Mouse (Mus musculus): ENCODE data around the gene Arf3. TPM values are rescaled to one million over a fixed set of nuclear protein-coding genes. Genes with fewer than 3 reads are reported as not detected.
"Not testable (repeated sequence)": the region's sequence is repeated elsewhere in the genome, so short reads cannot be mapped to it uniquely, and the experiment has no call there.

The Arf3 gene
- polyA plus RNA-seq, 1 experiment from 2014 or later = 11.9 TPM

- Histone ChIP-seq H3K9me3 (replicated peaks) (no peaks in the 10 kb centered on the region), H3K27ac (no peak overlapping the region), H3K27me3 (no peaks in the 10 kb centered on the region), H3K36me3 (peaks cover 7% of the 10 kb centered on the region; the same call in 1 of the 2 replicates), H3K4me1 (replicated peaks) (peaks cover 32% of the 10 kb centered on the region), H3K4me3 (replicated peaks) (no peak overlapping the region), H3K9ac (no peak overlapping the region), H3K4me2 (no peak overlapping the region)
- 78% methylated on average over 2 of the region's 2 CpGs for WGBS (ENCODE audit: insufficient replicate concordance)
- ATAC-seq (ENCODE audit: low read depth) (no peak), DNase-seq (no peak)
These were observed 13.9 kb downstream of the Arf3 start for GRCm38 (mm10) chr15:98749093-98749492.

DNA sequence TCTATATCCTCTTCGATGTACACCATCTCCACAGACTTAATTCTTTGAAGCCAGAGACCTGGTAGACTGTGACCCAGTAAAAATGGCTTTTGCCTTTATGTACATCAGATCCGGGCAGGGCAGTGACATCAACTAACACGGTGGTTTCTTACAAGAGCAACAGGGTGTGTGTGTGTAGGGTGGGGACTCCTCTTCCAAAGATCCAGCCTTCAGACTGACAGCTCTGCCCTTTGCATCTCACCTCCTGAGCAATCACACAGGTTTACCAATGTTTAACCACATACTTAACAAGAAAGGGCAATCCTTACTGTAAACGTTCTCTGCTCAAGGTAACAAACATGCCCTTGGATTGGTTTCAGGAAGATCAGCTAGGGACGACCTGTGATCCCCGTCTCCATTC is 15.7 kb downstream of the Arf3 start:
- no peak for ATAC-seq (ENCODE audit: low read depth)
- H3K36me3 ChIP-seq = peaks cover 9% of the 10 kb centered on the region

GRCm38 (mm10) chr15:98746344-98746965 is 16.6 kb downstream of the Arf3 start:
- H3K4me1 ChIP-seq (replicated peaks) = peaks cover 13% of the 10 kb centered on the region
- no peak for DNase-seq
- WGBS (ENCODE audit: insufficient replicate concordance) = 68% methylated on average over 10 of the region's 10 CpGs
- H3K9ac ChIP-seq = no peak overlapping the region
- no peaks in the 10 kb centered on the region for H3K27me3 ChIP-seq
- H3K4me3 ChIP-seq (replicated peaks) = no peak overlapping the region
- peaks cover 14% of the 10 kb centered on the region for H3K36me3 ChIP-seq
- no peaks in the 10 kb centered on the region for H3K9me3 ChIP-seq (replicated peaks)
- no peak for ATAC-seq (ENCODE audit: low read depth)
- no peak overlapping the region for H3K27ac ChIP-seq
- H3K4me2 ChIP-seq = no peak overlapping the region

More for the DNA sequence above, 15.7 kb downstream of the Arf3 start:
- Histone ChIP-seq H3K4me3 (replicated peaks) (no peak overlapping the region), H3K9ac (no peak overlapping the region), H3K4me2 (no peak overlapping the region), H3K4me1 (replicated peaks) (peaks cover 15% of the 10 kb centered on the region), H3K27ac (no peak overlapping the region), H3K27me3 (no peaks in the 10 kb centered on the region), H3K9me3 (replicated peaks) (no peaks in the 10 kb centered on the region)
- no peak for DNase-seq
- WGBS (ENCODE audit: insufficient replicate concordance) = 70% methylated on average over 6 of the region's 6 CpGs

GRCm38 (mm10) chr15:98743863-98744262 is 19.2 kb downstream of the Arf3 start:
- H3K9ac ChIP-seq; H3K4me2 ChIP-seq; H3K27ac ChIP-seq; ATAC-seq (ENCODE audit: low read depth); H3K4me3 ChIP-seq (replicated peaks); H3K9me3 ChIP-seq (replicated peaks); H3K27me3 ChIP-seq; DNase-seq: not testable (repeated sequence)
- 70% methylated on average over 3 of the region's 3 CpGs for WGBS (ENCODE audit: insufficient replicate concordance)
- Histone ChIP-seq H3K36me3 (peaks cover 35% of the 10 kb centered on the region), H3K4me1 (replicated peaks) (peaks cover 25% of the 10 kb centered on the region)

GRCm38 (mm10) chr15:98742766-98743428 is 20.1 kb downstream of the Arf3 start:
- no peak overlapping the region for H3K27ac ChIP-seq
- ATAC-seq (ENCODE audit: low read depth) (no peak), DNase-seq (no peak)
- H3K9me3 ChIP-seq (replicated peaks) = no peaks in the 10 kb centered on the region
- H3K4me2 ChIP-seq = no peak overlapping the region
- H3K27me3 ChIP-seq = no peaks in the 10 kb centered on the region
- no peak overlapping the region for H3K9ac ChIP-seq
- H3K4me1 ChIP-seq (replicated peaks) = peaks cover 27% of the 10 kb centered on the region
- H3K4me3 ChIP-seq (replicated peaks) = no peak overlapping the region
- 67% methylated on average over 8 of the region's 8 CpGs for WGBS (ENCODE audit: insufficient replicate concordance)
- peaks cover 39% of the 10 kb centered on the region for H3K36me3 ChIP-seq

DNA sequence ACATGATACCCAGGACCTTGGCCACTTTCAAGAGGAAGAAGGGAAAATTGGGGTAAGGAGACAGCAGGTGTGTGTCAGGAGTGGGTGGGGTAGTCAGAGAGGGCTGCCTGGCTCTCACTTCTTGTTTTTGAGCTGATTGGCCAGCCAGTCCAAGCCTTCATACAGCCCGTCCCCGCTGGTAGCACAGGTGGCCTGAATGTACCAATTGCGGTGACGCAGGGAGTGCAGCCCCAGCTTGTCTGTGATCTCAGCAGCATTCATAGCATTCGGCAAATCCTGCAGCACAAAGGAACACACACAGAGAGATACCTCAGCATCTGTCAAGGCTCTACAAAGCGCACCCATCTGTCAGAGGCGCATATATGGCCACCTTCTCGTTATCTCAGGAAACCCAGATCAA is 22.8 kb downstream of the Arf3 start:
- DNase-seq (no peak), ATAC-seq (ENCODE audit: low read depth) (no peak)
- WGBS (ENCODE audit: insufficient replicate concordance) = 84% methylated on average over 8 of the region's 8 CpGs
- Histone ChIP-seq H3K27me3 (no peaks in the 10 kb centered on the region), H3K27ac (no peak overlapping the region), H3K9ac (no peak overlapping the region), H3K36me3 (peaks cover 51% of the 10 kb centered on the region), H3K4me2 (no peak overlapping the region), H3K9me3 (replicated peaks) (no peaks in the 10 kb centered on the region), H3K4me3 (replicated peaks) (no peak overlapping the region), H3K4me1 (replicated peaks) (peaks cover 27% of the 10 kb centered on the region)

GRCm38 (mm10) chr15:98738796-98739195 is 24.2 kb downstream of the Arf3 start:
- Histone ChIP-seq H3K27ac (peak overlapping the region; percentile 73; the same call in 1 of the 2 replicates), H3K9me3 (replicated peaks) (no peaks in the 10 kb centered on the region), H3K9ac (no peak overlapping the region), H3K4me2 (no peak overlapping the region), H3K27me3 (no peaks in the 10 kb centered on the region), H3K36me3 (peaks cover 51% of the 10 kb centered on the region), H3K4me3 (replicated peaks) (no peak overlapping the region), H3K4me1 (replicated peaks) (peaks cover 36% of the 10 kb centered on the region)
- WGBS (ENCODE audit: insufficient replicate concordance) = 54% methylated on average over 4 of the region's 4 CpGs
- no peak for DNase-seq
- ATAC-seq (ENCODE audit: low read depth) = peak; percentile 42

GRCm38 (mm10) chr15:98737881-98738280 is 25.1 kb downstream of the Arf3 start:
- Histone ChIP-seq H3K4me1 (replicated peaks) (peaks cover 46% of the 10 kb centered on the region), H3K9ac (no peak overlapping the region), H3K27me3 (no peaks in the 10 kb centered on the region), H3K27ac (peak overlapping the region; percentile 62; the same call in 1 of the 2 replicates), H3K4me2 (no peak overlapping the region), H3K36me3 (peaks cover 51% of the 10 kb centered on the region), H3K4me3 (replicated peaks) (no peak overlapping the region), H3K9me3 (replicated peaks) (no peaks in the 10 kb centered on the region)
- ATAC-seq (ENCODE audit: low read depth) (peak; percentile 38), DNase-seq (no peak)

- Histone ChIP-seq H3K9me3 (replicated peaks) (no peaks in the 10 kb centered on the region), H3K4me3 (replicated peaks) (no peak overlapping the region), H3K27me3 (no peaks in the 10 kb centered on the region), H3K36me3 (peaks cover 42% of the 10 kb centered on the region), H3K27ac (no peak overlapping the region), H3K9ac (no peak overlapping the region), H3K4me1 (replicated peaks) (peaks cover 56% of the 10 kb centered on the region), H3K4me2 (no peak overlapping the region)
- 70% methylated on average over 10 of the region's 10 CpGs for WGBS (ENCODE audit: insufficient replicate concordance)
- no peak for DNase-seq
- no peak for ATAC-seq (ENCODE audit: low read depth)
These were observed 26.5 kb downstream of the Arf3 start for GRCm38 (mm10) chr15:98736521-98736920.

DNA sequence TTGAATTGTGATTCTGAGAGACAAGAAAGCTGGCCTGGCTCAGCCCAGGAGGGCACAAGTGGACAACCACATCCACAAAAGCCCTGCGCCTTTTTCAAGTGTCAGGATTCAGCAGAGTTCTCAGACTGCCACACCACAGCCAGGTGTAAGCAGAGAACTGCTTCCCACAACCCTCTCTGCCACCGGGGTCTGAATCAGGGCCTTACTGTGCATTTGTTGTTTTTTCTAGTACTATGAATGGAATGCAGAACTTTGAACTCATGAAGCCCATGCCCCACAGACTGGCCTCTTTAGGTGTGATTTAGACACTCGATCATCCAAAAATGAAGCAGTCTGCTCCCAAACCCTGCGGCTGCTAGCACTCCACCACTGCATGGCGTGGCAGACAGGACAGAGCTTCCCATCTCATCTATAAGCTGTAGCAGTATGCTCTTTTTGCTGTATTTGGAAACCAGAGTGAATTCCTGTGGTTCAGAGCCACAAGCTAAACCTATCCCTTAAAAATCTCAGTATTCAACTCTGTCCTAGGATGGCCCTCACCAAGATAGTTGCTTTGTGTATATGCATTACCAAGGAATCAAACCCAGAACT is 28.9 kb downstream of the Arf3 start:
- DNase-seq (no peak), ATAC-seq (ENCODE audit: low read depth) (no peak)
- Histone ChIP-seq H3K4me1 (replicated peaks) (peaks cover 49% of the 10 kb centered on the region), H3K9ac (no peak overlapping the region), H3K4me3 (replicated peaks) (no peak overlapping the region), H3K9me3 (replicated peaks) (no peaks in the 10 kb centered on the region), H3K27me3 (peaks cover 12% of the 10 kb centered on the region), H3K36me3 (peaks cover 18% of the 10 kb centered on the region), H3K4me2 (no peak overlapping the region), H3K27ac (peak overlapping the region; percentile 58)
- WGBS (ENCODE audit: insufficient replicate concordance) = 60% methylated on average over 5 of the region's 5 CpGs

GRCm38 (mm10) chr15:98733370-98733769 is 29.6 kb downstream of the Arf3 start:
- peak; percentile 40 for DNase-seq

More at GRCm38 (mm10) chr15:98733370-98733769, 29.6 kb downstream of the Arf3 start:
- Histone ChIP-seq H3K9ac (no peak overlapping the region), H3K4me1 (replicated peaks) (peaks cover 48% of the 10 kb centered on the region), H3K27ac (peak overlapping the region; percentile 58), H3K4me3 (replicated peaks) (no peak overlapping the region), H3K27me3 (peaks cover 19% of the 10 kb centered on the region), H3K4me2 (no peak overlapping the region), H3K36me3 (peaks cover 12% of the 10 kb centered on the region), H3K9me3 (replicated peaks) (no peaks in the 10 kb centered on the region)
- 12% methylated on average over 6 of the region's 6 CpGs for WGBS (ENCODE audit: insufficient replicate concordance)
- ATAC-seq (ENCODE audit: low read depth) = peak; percentile 59

All from liver, embryonic 13.5 days (tissue).